Mouse (Mus musculus) urinary bladder, postnatal 10 days (tissue): Measurements from ENCODE around the gene Cdk16.
"Not testable (repeated sequence)": the region's sequence is repeated elsewhere in the genome, so short reads cannot be mapped to it uniquely, and the experiment has no call there.

ENCODE experiments used
- DNase-seq: peaks from one replicate; pipeline ENCODE4 v3.0.0; 2022; ENCODE audit warnings: low spot score

Gene Cdk16

GRCm38 (mm10) chrX:20687519-20688067 lies at the start of gene Cdk16:
TSS of gene Cdk16 (plus strand) at chrX:20687954.
- DNase-seq: peak; percentile 35

- DNase-seq: no peak
Observed at GRCm38 (mm10) chrX:20638141-20638540, 49.6 kb upstream of the Cdk16 start.

DNA sequence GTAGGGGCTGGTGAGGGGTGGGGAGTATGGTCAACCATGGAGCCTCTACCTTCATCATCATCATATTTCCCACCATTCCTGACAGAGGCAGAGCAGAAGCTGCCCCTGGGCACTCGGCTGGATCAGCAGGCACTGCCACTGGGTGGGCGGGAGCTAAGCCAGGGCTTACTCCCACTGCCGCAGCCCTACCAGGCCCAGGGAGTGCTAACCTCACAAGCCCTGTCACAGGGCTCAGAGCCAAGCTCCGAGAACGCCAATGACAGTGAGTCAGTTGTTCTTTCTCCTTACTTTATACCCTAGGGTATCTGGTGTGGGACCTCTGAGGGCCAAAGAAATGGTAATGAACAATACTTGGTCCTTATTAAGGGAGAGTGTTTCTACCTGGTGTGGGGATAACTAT lies 43.0 kb upstream of the Cdk16 start:
- no peak for DNase-seq

- no peak for DNase-seq
Observed at GRCm38 (mm10) chrX:20657593-20657992, 30.2 kb upstream of the Cdk16 start.

GRCm38 (mm10) chrX:20658026-20658652 lies 29.6 kb upstream of the Cdk16 start, which contains the start of gene Uba1:
TSS of gene Uba1 (plus strand) at chrX:20658326.
- no peak for DNase-seq

GRCm38 (mm10) chrX:20658891-20659406 lies 28.8 kb upstream of the Cdk16 start:
- no peak for DNase-seq

- no peak for DNase-seq
Observed at GRCm38 (mm10) chrX:20662317-20662715, 25.4 kb upstream of the Cdk16 start.

DNA sequence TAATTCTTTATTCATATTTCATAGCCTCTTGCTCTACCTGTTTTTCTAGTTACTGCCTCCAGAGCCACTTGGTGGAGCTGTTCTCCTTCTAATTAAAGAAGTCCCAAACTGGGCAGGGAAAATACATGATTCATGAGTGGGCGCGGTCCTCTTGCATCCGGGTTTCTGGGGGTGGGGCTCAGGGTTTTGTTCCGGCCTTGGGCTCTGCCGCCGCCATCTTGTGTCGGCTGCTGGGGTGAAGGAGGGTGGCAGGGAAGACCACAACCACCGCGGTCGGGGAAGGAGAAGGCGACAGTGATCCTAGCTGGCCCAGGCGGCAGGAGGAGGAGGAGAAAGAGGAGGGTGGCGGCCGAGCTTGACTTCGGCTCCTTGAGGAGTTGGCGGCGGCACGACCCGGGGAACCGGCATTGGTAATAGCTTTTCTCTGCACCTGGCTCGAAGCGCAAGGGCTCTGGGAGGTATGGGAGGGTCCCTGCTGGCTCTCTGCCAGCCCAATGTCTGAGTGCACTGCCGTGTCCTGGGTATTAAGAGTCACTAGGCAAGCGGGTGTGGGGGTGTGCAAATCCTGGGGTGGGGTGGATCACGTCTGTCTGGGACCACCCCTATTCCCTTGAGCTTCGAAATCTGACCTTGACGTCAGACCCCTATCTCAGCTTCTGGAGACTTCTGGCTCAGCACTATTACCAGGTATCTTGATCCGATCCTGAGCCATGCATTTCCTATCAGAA lies 24.9 kb upstream of the Cdk16 start:
- DNase-seq: peak; percentile 23

- no peak for DNase-seq
Observed at GRCm38 (mm10) chrX:20663444-20663790, 24.3 kb upstream of the Cdk16 start.

GRCm38 (mm10) chrX:20688068-20688547 lies 354 bp downstream of the Cdk16 start:
- DNase-seq: peak; percentile 27

- no peak for DNase-seq
Observed at GRCm38 (mm10) chrX:20688615-20689014, 861 bp downstream of the Cdk16 start.

GRCm38 (mm10) chrX:20691566-20691965 lies 3.8 kb downstream of the Cdk16 start:
- DNase-seq: no peak

DNA sequence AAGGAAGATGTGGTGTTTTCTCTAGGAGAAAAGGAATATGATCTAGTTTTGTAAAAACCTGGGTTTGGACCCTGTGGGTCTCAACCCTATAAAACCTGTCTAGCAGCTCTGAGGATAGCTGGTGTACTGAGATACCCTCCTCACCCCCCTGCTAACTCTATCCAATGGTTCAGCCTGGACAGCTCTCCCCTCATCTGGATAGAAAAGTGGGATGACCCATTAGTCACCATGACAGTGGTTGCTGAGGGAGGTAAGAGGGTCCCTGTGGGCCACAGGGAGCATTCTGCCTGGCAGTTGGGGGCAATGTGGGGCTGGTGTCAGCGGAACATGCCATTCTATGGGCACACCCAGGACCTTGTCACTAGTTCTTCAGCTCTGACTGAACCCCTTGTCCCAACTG lies 4.9 kb downstream of the Cdk16 start:
- DNase-seq: no peak

- no peak for DNase-seq
Observed at GRCm38 (mm10) chrX:20695842-20696241, 8.1 kb downstream of the Cdk16 start.

- DNase-seq: no peak
Observed at GRCm38 (mm10) chrX:20703741-20704290, 16.1 kb downstream of the Cdk16 start, which contains the start of gene Usp11. TSS of gene Usp11 (plus strand) at chrX:20703906.

- DNase-seq: peak; percentile 26
Observed at GRCm38 (mm10) chrX:20704295-20705082, 16.7 kb downstream of the Cdk16 start.

GRCm38 (mm10) chrX:20705083-20705402 lies 17.3 kb downstream of the Cdk16 start:
- DNase-seq: no peak

- DNase-seq: no peak
Observed at GRCm38 (mm10) chrX:20728681-20729080, 40.9 kb downstream of the Cdk16 start.

GRCm38 (mm10) chrX:20730048-20730447 lies 42.3 kb downstream of the Cdk16 start:
- DNase-seq: not testable (repeated sequence)

DNA sequence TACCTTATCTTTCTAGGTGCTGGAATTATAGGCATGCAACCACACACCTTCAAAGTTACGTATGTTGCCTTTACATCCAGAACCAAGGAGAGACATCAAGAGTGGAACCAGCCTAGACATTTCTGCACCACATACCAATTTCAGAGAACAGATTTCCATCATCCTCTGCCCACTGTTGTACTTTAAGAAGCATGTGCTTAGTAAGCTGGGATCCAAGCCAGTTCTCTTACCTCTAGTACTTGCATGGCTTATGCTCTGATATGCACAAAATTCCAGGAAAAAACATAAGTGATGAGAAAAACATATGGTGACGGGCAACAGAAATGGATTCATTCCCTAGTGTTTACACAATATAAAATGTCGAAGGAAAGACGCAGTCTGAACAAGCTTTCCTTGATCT lies 48.7 kb downstream of the Cdk16 start:
- no peak for DNase-seq

GRCm38 (mm10) chrX:20748829-20749228 lies 61.1 kb downstream of the Cdk16 start:
- no peak for DNase-seq
